Mouse (Mus musculus): ENCODE measurements around the gene F5. TPM values are rescaled to one million over a fixed set of nuclear protein-coding genes. Genes with fewer than 3 reads are reported as not detected.

Gene F5
- polyA plus RNA-seq, 1 experiment = 0.78 TPM

DNA sequence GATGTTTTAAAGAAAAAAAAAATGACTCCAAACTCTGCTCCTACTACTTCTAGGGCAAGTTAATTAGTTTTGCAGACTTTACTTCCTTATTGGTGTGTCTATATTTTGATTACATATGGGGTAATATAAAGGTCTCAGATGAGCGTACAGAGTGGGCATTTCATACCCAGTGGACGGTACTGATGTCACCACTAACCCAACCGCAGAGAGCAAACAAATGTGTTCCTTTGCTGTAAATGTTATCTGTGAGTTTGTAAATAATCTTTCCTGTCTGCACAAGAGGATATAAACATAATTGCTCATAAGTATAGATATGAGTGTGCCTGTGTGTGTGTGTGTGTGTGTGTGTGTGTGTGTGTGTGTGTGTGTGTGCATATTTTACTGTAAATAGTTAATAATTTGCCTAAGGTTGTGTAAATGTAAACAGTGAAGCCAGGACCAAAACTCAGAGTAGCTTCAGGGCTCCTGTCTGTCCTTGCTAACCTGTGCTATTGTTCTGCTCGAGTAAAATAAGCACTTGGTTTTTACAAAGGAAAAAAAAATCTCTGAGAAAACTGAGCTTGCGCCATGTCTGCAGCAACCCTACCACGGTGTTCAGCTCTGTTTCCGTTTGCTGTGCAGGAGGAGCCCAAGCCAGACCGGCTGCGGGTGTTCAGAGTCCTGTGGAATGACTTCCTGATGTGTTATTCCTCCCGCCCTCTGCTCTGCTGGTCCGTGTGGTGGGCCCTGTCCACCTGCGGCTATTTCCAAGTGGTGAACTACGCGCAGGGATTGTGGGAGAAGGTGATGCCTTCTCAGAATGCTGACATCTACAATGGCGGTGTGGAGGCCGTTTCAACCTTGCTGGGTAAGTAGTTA, 108.8 kb downstream of the F5 start:
- H3K4me3 ChIP-seq (ENCODE audit: control insufficient read depth, insufficient read depth, low read length) = no peak overlapping the region
- H3K27ac ChIP-seq (ENCODE audit: control insufficient read depth, insufficient read depth, low read length) = no peak overlapping the region
- TF ChIP-seq CTCF (IDR thresholded peaks at IDR 0.05; ENCODE audit: borderline replicate concordance, control insufficient read depth, extremely low read depth, insufficient read depth, low read length, poor library complexity) = no peak
- H3K36me3 ChIP-seq (ENCODE audit: control insufficient read depth, insufficient read depth, low read length) = peaks cover 10% of the 10 kb centered on the region
- WGBS = 97% methylated on average over 16 of the region's 16 CpGs
- H3K4me1 ChIP-seq (replicated peaks; ENCODE audit: control insufficient read depth, insufficient read depth, low read length) = no peaks in the 10 kb centered on the region
- no peak for DNase-seq
- no peaks in the 10 kb centered on the region for H3K27me3 ChIP-seq (ENCODE audit: control insufficient read depth, insufficient read depth, low read length)

DNA sequence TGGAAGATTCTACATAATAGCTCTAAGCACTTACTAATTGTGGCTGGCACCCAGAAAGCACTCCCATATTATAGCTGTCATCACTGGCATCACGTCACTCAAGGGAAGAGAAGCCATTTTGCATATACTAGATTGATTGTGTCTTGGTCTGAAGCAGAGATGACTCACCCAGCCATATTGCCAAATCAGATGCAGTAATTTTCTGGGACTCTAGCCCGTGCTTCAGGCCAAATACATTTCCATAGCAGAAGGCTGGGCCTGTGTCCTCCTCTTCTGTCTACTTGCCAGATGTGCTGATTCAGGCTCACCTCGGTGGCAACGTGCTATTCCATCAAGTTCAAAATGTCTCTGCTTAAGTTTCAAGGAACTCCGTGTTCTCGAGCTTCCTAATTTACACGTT, 109.9 kb downstream of the F5 start:
- Histone ChIP-seq H3K27me3 (ENCODE audit: control insufficient read depth, insufficient read depth, low read length) (no peaks in the 10 kb centered on the region), H3K27ac (ENCODE audit: control insufficient read depth, insufficient read depth, low read length) (no peak overlapping the region), H3K36me3 (ENCODE audit: control insufficient read depth, insufficient read depth, low read length) (peaks cover 10% of the 10 kb centered on the region), H3K4me1 (replicated peaks; ENCODE audit: control insufficient read depth, insufficient read depth, low read length) (no peaks in the 10 kb centered on the region), H3K4me3 (ENCODE audit: control insufficient read depth, insufficient read depth, low read length) (no peak overlapping the region)
- 93% methylated on average over 7 of the region's 7 CpGs for WGBS
- no peak for TF ChIP-seq CTCF (IDR thresholded peaks at IDR 0.05; ENCODE audit: borderline replicate concordance, control insufficient read depth, extremely low read depth, insufficient read depth, low read length, poor library complexity)
- TF ChIP-seq POLR2A (IDR thresholded peaks at IDR 0.05; ENCODE audit: control insufficient read depth, extremely low read depth, insufficient read depth, low read length, poor library complexity) = no peak
- DNase-seq = no peak

Other genes starting within 250 kb of the F5 start
- 17.0 and 17.6 TPM in 2 replicates for gene Scyl3, start 222.7 kb upstream of the F5 start, polyA plus RNA-seq (2012; rRNA removed)
- gene BC055324, start 157.0 kb upstream of the F5 start, polyA plus RNA-seq (2012; rRNA removed) = 7.6 and 9.5 TPM in 2 replicates
- gene Mettl18, start 156.9 kb upstream of the F5 start, polyA plus RNA-seq (2012; rRNA removed) = 0.89 and 0.99 TPM in 2 replicates
- 0.13 and 0.18 TPM in 2 replicates for gene Sele, start 103.6 kb upstream of the F5 start, polyA plus RNA-seq (2012; rRNA removed)
- 66.6 and 68.0 TPM in 2 replicates for gene Sell, start 89.9 kb upstream of the F5 start, polyA plus RNA-seq (2012; rRNA removed)
- 1.3 and 2.8 TPM in 2 replicates for gene Selp, start 36.6 kb upstream of the F5 start, polyA plus RNA-seq (2012; rRNA removed)
- gene Slc19a2, start 97.2 kb downstream of the F5 start, polyA plus RNA-seq (2012; rRNA removed) = 8.2 and 10.8 TPM in 2 replicates
- 1.7 and 2.7 TPM in 2 replicates for gene Ccdc181, start 123.7 kb downstream of the F5 start, polyA plus RNA-seq (2012; rRNA removed)
- 10.1 and 10.7 TPM in 2 replicates for gene Nme7, start 152.3 kb downstream of the F5 start, polyA plus RNA-seq (2012; rRNA removed)
- gene Blzf1, start 155.7 kb downstream of the F5 start, polyA plus RNA-seq (2012; rRNA removed) = 3.4 and 3.6 TPM in 2 replicates

Measured in thymus, adult 2 months (tissue).